Mouse (Mus musculus): ENCODE measurements around the gene Cnn3.

GRCm38 (mm10) chr3:121480961-121481436 is 54.7 kb downstream of the Cnn3 start:
- no peak for TF ChIP-seq CTCF (IDR thresholded peaks at IDR 0.05)
- TF ChIP-seq EP300 (IDR thresholded peaks at IDR 0.05) = no peak
